Mouse (Mus musculus): ENCODE results near the gene Tmem230. TPM values are rescaled to one million over a fixed set of nuclear protein-coding genes. Genes with fewer than 3 reads are reported as not detected.
"Not testable (repeated sequence)": the region's sequence is repeated elsewhere in the genome, so short reads cannot be mapped to it uniquely, and the experiment has no call there.

Gene Tmem230
- total and polyA plus RNA-seq, 2 experiments from 2014 or later, result 37.1 to 46.1 TPM

- TF ChIP-seq EP300 (IDR thresholded peaks at IDR 0.05; ENCODE audit: low read depth) (0 out of 2 replicates have a peak, but pooled peaks have one; percentile 58), CTCF (IDR thresholded peaks at IDR 0.05; ENCODE audit: low read depth) (no peak)
- Histone ChIP-seq H3K4me3 (ENCODE audit: low read depth, low read length) (no peak overlapping the region), H3K36me3 (replicated peaks; ENCODE audit: control insufficient read depth, insufficient read depth, low read length) (no peaks in the 10 kb centered on the region), H3K27ac (ENCODE audit: low read depth) (peak overlapping the region; percentile 84), H3K27me3 (ENCODE audit: control insufficient read depth, insufficient read depth, low read length) (no peaks in the 10 kb centered on the region), H3K9ac (replicated peaks; ENCODE audit: low read depth, low read length) (no peak overlapping the region), H3K4me2 (ENCODE audit: low read depth, low read length) (peak overlapping the region; percentile 23; the same call in 1 of the 2 replicates), H3K4me1 (ENCODE audit: control insufficient read depth, insufficient read depth) (peaks cover 76% of the 10 kb centered on the region), H3K9me3 (replicated peaks; ENCODE audit: control insufficient read depth, low read length) (no peaks in the 10 kb centered on the region)
- DNase-seq (ENCODE audit: low spot score) (peak; percentile 79), ATAC-seq (ENCODE audit: insufficient read depth, low read depth) (peak; percentile 70)
- WGBS, result 34% methylated on average over 9 of the region's 9 CpGs
These were observed 38.9 kb upstream of the Tmem230 start for GRCm38 (mm10) chr2:132286376-132287076.

GRCm38 (mm10) chr2:132285722-132286121 lies 38.1 kb upstream of the Tmem230 start:
- not testable (repeated sequence) for H3K36me3 ChIP-seq (replicated peaks; ENCODE audit: control insufficient read depth, insufficient read depth, low read length); H3K27me3 ChIP-seq (ENCODE audit: control insufficient read depth, insufficient read depth, low read length); H3K4me2 ChIP-seq (ENCODE audit: low read depth, low read length); ATAC-seq (ENCODE audit: insufficient read depth, low read depth); H3K9me3 ChIP-seq (replicated peaks; ENCODE audit: control insufficient read depth, low read length); H3K9ac ChIP-seq (replicated peaks; ENCODE audit: low read depth, low read length); H3K4me3 ChIP-seq (ENCODE audit: low read depth, low read length); DNase-seq (ENCODE audit: low spot score)
- Histone ChIP-seq H3K27ac (ENCODE audit: low read depth) (peak overlapping the region; percentile 88), H3K4me1 (ENCODE audit: control insufficient read depth, insufficient read depth) (peaks cover 70% of the 10 kb centered on the region)
- WGBS, result 90% methylated on average over 5 of the region's 5 CpGs

GRCm38 (mm10) chr2:132284492-132285139 lies 37.0 kb upstream of the Tmem230 start:
- H3K9me3 ChIP-seq (replicated peaks; ENCODE audit: control insufficient read depth, low read length), result no peaks in the 10 kb centered on the region
- H3K4me3 ChIP-seq (ENCODE audit: low read depth, low read length), result no peak overlapping the region
- peaks cover 65% of the 10 kb centered on the region for H3K4me1 ChIP-seq (ENCODE audit: control insufficient read depth, insufficient read depth)
- H3K4me2 ChIP-seq (ENCODE audit: low read depth, low read length), result no peak overlapping the region; the same call in 1 of the 2 replicates
- ATAC-seq (ENCODE audit: insufficient read depth, low read depth) (peak; percentile 78), DNase-seq (ENCODE audit: low spot score) (peak; percentile 75)
- H3K27ac ChIP-seq (ENCODE audit: low read depth), result peak overlapping the region; percentile 88
- TF ChIP-seq CTCF (IDR thresholded peaks at IDR 0.05; ENCODE audit: low read depth) (no peak), EP300 (IDR thresholded peaks at IDR 0.05; ENCODE audit: low read depth) (peak; percentile 91)
- H3K36me3 ChIP-seq (replicated peaks; ENCODE audit: control insufficient read depth, insufficient read depth, low read length), result 0 out of 2 replicates have a peak, but pooled peaks cover 7% of the 10 kb centered on the region
- no peaks in the 10 kb centered on the region for H3K27me3 ChIP-seq (ENCODE audit: control insufficient read depth, insufficient read depth, low read length)
- WGBS, result 58% methylated on average over 12 of the region's 12 CpGs
- peak overlapping the region; percentile 24; the same call in 1 of the 2 replicates for H3K9ac ChIP-seq (replicated peaks; ENCODE audit: low read depth, low read length)

GRCm38 (mm10) chr2:132283236-132284070 lies 35.8 kb upstream of the Tmem230 start:
- ATAC-seq (ENCODE audit: insufficient read depth, low read depth) (no peak), DNase-seq (ENCODE audit: low spot score) (no peak)
- no peaks in the 10 kb centered on the region for H3K27me3 ChIP-seq (ENCODE audit: control insufficient read depth, insufficient read depth, low read length)
- H3K27ac ChIP-seq (ENCODE audit: low read depth), result peak overlapping the region; percentile 88
- WGBS, result 30% methylated on average over 15 of the region's 15 CpGs
- peak overlapping the region; percentile 28; the same call in 1 of the 2 replicates for H3K9ac ChIP-seq (replicated peaks; ENCODE audit: low read depth, low read length)
- H3K4me3 ChIP-seq (ENCODE audit: low read depth, low read length), result no peak overlapping the region
- 0 out of 2 replicates have a peak, but pooled peaks cover 7% of the 10 kb centered on the region for H3K36me3 ChIP-seq (replicated peaks; ENCODE audit: control insufficient read depth, insufficient read depth, low read length)
- peak overlapping the region; percentile 43 for H3K4me2 ChIP-seq (ENCODE audit: low read depth, low read length)
- no peaks in the 10 kb centered on the region for H3K9me3 ChIP-seq (replicated peaks; ENCODE audit: control insufficient read depth, low read length)
- peaks cover 64% of the 10 kb centered on the region for H3K4me1 ChIP-seq (ENCODE audit: control insufficient read depth, insufficient read depth)
- TF ChIP-seq EP300 (IDR thresholded peaks at IDR 0.05; ENCODE audit: low read depth) (no peak), CTCF (IDR thresholded peaks at IDR 0.05; ENCODE audit: low read depth) (no peak)

GRCm38 (mm10) chr2:132282453-132283174 lies 35.0 kb upstream of the Tmem230 start:
- DNase-seq (ENCODE audit: low spot score) (no peak), ATAC-seq (ENCODE audit: insufficient read depth, low read depth) (no peak)
- TF ChIP-seq CTCF (IDR thresholded peaks at IDR 0.05; ENCODE audit: low read depth) (no peak), EP300 (IDR thresholded peaks at IDR 0.05; ENCODE audit: low read depth) (no peak)
- Histone ChIP-seq H3K9me3 (replicated peaks; ENCODE audit: control insufficient read depth, low read length) (no peaks in the 10 kb centered on the region), H3K4me3 (ENCODE audit: low read depth, low read length) (no peak overlapping the region), H3K4me2 (ENCODE audit: low read depth, low read length) (peak overlapping the region; percentile 43), H3K4me1 (ENCODE audit: control insufficient read depth, insufficient read depth) (peaks cover 66% of the 10 kb centered on the region), H3K36me3 (replicated peaks; ENCODE audit: control insufficient read depth, insufficient read depth, low read length) (0 out of 2 replicates have a peak, but pooled peaks cover 7% of the 10 kb centered on the region), H3K27ac (ENCODE audit: low read depth) (peak overlapping the region; percentile 88), H3K27me3 (ENCODE audit: control insufficient read depth, insufficient read depth, low read length) (no peaks in the 10 kb centered on the region), H3K9ac (replicated peaks; ENCODE audit: low read depth, low read length) (peak overlapping the region; percentile 28; the same call in 1 of the 2 replicates)
- 23% methylated on average over 12 of the region's 12 CpGs for WGBS

Measured in heart, postnatal 0 days (tissue).